Mouse (Mus musculus): ENCODE results near the gene Gpr183.

Gene Gpr183

DNA sequence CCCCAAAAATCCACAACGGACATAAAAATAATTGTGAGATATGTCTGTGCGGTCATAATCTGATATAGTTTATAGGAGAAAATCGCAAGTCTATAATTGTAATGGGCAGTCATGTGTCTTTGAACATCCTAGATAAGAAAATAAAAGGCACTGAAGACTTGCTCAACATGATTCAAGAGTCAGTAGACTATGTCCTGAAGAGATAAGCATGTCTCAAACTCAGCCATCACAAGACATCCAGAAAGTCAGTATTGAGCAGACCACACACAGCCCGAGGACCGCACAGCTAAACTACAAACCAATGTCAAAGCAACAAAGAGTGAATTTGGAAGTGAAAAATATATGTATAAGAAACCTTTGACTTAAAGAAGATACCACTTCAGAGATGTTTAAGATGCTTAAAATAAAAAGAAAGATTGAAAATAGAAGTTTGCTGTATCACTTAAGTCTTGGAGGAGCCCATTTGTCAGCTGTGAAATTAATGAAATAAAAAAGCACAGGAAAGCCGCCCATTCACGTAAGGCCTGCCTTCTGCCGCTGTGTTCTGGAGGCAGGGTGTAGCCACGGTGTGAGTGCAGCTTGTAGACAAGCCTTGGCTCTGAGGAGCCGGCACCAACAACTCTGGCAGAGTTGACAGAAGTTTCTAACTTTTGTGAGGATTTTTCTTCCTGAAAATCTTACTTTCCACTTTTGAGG, 7.7 kb downstream of the Gpr183 start:
- peak in 1 of 2 experiments; percentile 12 for DNase-seq (ENCODE audit: low spot score in 2 of 2)

DNA sequence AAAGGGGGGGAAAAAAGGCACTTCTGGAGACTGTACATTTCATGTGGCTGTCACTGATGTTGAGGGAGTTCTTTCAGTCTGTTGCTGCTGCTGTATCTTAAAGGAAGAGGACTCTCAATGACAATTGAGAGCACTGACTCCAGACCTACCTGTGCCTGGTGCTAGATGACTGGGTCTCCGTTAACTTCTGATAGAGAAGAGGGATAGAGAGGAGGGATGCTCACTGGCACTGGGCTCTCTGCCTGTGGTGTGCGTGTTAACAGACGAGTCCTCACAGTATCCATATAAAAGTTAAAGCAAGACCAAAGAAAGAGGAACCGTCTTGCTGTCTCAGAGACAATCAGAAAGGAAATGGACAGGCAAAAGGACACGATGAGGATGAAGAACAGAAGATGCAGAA, 8.7 kb downstream of the Gpr183 start:
- no peak for DNase-seq (ENCODE audit: low spot score in 2 of 2)

DNA sequence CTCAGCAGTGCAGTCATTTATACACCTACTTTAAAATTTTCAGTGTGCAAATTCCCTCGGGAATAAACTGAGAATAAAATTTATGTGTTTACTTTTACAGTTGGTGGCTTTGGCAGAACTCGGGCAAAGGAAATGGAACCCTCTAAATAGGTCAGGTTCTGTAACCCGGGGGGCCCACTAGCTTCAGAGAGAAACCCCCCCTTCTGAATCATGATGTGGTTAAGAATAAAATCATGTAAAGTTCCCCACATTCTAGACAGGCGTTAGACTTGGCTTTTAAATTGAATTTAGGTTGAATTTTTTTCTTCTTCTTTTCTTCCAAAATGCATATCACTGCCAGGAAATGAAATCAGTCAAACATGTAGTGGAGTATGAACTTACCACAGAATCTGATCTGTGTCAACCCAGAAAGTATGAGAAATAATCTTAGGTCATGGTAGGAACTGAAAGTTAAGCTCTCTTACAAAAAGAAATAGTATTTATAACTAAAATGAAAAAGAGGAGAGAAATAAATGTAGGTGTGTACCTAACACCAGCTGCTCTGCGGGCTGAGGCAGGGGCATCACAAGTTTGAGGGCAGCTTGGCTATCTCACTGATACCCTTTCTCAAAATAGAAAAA, 9.7 kb downstream of the Gpr183 start:
- DNase-seq (ENCODE audit: low spot score in 2 of 2) = no peak

DNA sequence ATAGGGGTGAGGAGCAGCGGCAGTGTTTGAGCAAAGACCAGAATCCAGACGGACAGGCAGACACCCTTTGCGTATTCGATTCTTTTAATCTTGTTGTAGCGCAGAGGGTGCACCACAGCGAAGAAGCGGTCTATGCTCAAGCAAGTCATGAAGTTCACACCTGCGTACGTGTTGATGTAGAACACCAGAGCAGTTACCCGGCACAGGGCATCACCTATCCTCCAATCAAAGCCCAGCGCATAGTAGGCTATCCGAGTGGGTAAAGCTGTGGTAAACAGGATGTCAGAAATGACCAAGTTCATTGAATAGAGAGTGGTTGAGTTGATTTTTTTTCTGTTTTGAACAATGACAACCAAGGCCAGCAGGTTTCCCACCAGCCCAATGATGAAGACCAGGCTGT, 10.4 kb downstream of the Gpr183 start:
- peak in 1 of 2 experiments; percentile 19 for DNase-seq (ENCODE audit: low spot score in 2 of 2)

DNA sequence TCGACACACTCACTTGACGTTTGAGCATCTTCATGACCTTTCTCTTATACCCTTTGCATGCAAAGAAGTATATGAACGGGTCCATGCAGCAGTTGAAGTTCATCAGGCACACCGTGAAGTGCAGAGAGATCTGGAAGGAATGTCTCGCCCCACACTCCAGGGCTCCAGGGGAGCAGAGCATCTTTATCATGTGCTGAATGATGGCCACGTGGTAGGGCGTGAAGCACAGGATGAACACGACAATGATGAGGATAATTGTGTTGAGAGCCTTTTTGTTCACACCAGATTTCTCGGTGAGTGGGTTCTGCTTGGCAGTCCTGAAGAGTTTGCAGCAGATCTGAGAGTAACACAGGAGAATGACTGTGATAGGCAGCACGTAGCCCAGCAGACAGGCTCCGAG, 10.9 kb downstream of the Gpr183 start:
- no peak for DNase-seq (ENCODE audit: low spot score in 2 of 2)

DNA sequence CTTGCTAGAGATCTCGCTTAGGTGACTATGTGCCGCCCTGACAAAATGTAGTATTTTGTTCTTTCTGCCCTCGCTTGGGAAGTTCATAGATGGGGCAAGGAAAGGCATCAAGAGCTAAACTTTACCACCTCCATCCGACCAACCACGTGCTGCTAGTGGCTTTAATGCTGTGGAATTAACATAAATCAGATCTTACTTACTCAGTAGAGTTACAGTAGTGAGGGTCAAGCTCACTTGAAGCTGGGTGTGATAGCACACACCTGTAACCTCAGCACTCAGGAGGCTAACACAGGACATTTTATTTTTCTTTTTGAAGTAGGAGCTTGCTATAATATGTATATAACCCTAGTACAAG, 13.0 kb downstream of the Gpr183 start:
- no peak for DNase-seq (ENCODE audit: low spot score in 2 of 2)

DNA sequence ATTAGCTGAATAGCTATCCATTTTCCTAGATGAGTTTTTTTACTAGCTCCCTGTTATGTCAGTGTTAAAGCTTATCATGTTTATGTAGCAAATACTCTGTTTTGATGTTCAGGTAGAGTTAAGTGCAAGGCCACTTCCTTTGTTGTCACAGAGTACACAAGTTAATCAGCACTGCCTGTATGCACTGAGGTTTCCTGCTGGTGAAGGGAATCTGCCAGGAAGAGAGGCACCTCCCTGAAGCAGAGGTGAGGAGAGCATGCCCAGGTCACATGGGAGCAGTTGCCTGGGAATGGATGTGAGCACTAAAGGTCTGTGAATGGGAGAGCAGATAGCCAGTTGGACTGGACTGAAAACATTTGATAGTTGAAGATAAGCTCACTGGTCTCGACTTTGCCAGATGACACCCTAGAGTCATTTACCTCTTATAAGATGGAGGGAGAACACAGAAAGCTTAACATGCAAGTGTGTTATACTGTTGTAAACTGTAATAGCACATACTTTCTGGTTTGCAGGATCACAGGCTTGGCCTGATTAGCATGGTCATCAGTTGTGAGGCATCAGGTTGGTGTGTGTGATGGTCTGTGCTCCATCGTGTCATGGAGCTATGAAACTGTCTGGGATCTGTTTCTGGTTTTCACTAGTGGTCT, 13.5 kb downstream of the Gpr183 start:
- no peak for DNase-seq (ENCODE audit: low spot score in 2 of 2)

DNA sequence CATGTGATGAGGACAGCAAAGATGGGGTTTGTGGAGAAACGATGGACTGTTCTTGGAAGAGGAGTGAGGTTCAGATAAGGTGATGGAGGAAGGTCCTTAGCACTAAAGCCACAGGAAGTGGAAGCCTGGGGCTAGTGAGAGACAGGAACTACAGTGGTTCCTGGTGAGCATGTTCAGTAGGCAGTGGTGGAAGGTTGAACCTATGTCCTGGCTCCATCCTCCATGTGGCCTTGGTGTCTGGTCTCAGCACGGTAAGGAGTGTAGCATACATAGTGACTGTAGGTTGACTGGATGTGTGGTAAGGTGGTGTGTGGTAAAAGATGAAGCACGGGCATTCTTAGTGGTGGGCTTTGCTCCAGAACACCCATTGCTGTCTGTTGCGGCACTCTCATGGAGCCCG, 15.1 kb downstream of the Gpr183 start:
- DNase-seq (ENCODE audit: low spot score in 2 of 2) = no peak

DNA sequence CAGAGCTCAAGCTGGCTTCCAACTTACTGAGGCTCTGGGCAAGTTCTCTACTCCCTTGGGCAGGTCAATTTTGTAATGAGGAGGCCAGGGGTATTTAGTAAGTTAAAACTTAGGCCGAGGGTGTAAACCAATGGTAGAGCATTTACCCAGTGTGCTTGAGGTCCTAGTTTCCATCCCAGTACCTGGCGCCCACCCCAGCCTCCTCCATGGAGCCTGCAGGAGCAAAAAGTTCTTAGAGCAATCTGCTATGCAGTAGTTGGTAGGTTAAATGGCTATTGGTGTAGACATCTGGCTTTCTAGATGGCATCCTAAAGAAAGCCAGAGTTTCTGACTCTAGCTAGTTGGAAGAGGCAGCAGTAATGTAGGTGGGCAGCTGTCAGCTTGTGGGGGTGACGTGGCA, 15.6 kb downstream of the Gpr183 start:
- no peak for DNase-seq (ENCODE audit: low spot score in 2 of 2)

DNA sequence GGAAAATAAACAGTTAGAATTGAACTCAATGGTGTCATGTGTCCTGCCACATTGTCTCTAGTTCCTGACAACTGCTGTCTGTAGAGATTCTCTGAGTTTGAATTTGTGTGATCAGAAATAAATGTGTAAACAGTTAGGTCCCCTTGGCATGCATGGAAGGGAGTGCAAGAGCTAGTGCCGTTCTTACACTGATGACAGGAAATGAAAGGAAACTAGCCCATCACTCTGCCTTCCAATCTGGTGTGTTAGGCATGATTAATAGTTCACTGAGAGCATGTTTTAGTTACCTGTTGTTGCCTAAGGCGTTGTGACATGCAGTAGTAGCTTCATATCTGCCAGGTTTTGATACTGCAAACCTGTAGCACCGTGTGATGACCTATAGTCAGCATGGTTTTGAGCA, 17.0 kb downstream of the Gpr183 start:
- DNase-seq (ENCODE audit: low spot score in 2 of 2) = no peak

DNA sequence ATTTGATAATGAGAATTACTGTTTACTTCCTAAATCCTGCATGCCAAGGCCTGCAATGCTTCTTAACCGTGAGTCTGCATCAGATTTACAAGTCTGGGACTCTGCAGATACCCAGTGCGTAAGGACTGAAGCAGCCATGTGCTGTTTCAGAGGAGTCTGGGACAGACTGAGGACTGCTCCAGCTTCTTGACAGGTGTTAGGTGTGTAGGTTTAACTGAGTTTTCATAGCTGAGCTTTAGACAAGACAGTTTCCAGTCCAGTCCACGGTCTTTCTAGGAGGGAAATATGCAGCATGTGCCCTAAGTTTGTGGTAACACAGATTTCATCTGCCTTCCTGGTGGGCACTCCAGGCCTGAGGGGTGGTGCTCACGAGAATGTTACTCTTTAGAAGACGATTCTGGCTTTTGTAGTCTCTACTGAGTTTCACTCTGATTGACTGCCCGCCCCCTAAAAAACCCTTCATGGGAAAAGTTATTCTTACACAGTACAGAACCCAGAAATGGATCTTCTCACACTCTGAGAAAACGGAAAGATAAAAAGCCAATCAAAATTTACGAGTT, 17.7 kb downstream of the Gpr183 start:
- DNase-seq (ENCODE audit: low spot score in 2 of 2) = no peak

DNA sequence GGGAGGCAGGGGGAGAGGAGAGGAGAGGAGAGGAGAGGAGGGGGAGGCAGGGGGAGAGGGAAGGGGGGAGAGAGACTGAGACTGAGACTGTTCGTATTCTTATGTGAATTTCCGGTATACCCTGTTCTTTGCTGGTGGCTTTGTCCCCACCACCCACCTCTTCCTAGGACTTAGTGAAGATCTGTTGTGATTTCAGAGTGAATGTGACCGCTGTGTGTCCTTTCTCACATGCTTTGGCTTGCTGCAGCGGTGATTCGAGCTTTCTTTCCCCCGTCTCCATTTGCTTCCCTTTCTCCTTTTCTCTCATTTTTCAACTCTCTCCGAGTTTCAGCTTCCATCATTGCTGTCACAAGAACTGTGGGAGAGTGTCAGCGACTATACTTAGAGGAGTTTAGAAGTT, 18.3 kb downstream of the Gpr183 start:
- no peak for DNase-seq (ENCODE audit: low spot score in 2 of 2)

DNA sequence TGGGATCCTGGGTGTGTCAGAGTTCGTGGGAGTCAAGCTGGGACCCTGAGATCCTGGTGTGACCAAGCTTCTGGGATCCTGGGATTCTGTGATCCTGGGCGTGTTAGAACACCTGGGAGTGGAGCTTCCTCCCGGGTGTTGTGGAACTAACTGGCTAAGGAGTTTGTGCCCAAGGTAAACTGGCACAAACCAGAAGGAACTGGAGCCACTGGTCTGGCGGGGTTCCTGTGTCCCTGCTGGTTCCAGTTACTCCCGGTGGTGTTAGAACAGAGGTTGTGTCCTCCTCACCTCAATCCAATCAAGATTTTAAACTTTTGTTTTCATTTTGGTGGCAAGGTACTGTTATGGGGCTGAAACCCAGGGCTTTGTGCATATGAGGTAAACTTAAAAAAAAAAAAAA, 18.9 kb downstream of the Gpr183 start:
- DNase-seq (ENCODE audit: low spot score in 2 of 2) = no peak

DNA sequence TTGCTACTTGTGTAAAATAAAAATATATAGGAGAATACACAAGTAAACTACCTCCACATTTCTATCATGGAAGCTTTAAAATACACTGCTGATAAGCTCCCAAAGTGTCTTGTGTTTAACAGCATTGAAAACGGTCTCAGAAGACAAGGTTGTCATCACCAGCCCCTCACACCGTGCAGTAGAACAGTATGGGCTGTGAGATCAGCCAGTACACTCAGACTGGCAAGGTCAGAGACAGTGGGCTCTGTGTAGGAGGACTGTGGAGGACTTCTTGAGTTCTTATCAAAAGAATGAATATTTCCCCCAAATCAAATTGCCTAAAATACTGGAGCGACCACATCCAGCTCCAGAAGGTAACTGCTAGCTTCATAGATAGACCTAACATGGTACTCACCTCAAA, 25.4 kb downstream of the Gpr183 start:
- DNase-seq (ENCODE audit: low spot score in 2 of 2) = no peak

DNA sequence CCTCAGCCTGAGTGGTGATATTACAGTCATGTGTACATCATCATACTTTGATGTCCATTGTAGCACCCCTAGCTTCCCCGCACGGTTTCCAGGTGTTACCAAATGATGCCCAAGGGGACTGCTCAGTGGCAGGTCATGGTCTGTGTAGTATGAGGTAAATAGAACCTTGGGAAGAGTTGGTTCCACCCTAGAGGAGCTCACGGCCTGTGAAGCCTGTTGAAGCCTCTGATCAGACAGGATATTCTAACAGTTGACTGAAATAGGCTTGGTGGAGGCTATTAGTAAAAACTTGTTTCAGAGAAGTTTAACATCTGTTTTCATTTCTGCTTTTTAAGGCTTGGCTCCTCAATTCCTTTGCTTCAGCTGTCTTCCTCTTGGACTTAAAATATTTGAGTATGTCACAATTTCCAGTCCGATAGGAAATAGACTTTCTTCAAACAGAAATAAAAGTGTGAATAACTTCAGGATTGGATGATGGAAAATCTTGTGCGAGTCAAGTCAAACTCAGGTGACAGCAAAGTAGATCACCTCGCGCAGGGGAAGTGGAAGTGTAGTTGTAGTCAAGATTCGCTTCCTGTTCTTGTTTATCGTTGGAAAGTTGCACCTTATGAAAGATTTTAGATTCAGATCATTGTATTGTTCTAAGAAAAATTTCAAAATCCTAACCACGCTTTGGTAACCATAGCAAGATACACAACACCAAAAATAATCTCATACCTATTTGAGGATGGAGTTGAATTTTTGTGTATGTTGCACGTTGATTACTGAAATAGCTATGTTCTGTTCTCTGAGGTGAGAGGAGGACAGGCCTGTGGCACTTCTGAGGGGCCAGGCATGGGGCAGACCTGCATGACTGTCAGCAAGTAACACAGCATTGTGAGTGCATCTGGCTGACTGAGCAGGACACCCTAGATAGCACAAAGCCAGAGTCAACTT, 26.5 kb downstream of the Gpr183 start:
- peak in 1 of 2 experiments; percentile 17 for DNase-seq (ENCODE audit: low spot score in 2 of 2)

DNA sequence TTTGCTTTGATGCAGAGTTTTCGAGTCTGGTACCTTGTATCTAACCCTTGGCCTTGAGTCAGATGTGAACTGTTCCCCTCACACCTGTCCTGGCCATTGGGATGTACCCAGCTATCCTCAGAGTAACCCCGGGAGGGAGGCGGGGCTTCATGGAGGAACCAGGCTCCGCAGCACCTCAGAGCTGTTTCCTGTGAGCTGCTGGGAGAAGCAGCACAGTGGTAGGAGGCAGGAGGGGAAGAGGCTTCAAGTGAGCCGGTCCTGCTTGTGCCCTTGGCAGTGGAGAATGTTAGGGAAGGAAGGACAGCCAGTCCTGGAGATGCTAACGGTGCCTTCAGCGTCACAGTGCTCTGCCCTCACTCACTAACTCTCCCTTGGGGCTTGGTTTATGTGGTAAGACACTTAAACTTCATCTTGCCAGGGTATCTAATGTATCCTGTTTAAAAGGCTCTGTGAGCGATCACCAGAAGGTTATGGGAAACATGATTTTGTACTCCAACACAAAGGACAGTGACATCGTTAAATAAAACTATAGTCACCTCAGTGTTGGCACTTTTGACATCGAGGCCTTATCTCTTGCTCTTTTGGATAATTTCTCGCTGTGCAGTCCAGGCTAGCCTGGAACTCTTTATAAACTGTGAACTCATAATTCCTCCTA, 27.3 kb downstream of the Gpr183 start:
- peak in 1 of 2 experiments; percentile 32 for DNase-seq (ENCODE audit: low spot score in 2 of 2)

DNA sequence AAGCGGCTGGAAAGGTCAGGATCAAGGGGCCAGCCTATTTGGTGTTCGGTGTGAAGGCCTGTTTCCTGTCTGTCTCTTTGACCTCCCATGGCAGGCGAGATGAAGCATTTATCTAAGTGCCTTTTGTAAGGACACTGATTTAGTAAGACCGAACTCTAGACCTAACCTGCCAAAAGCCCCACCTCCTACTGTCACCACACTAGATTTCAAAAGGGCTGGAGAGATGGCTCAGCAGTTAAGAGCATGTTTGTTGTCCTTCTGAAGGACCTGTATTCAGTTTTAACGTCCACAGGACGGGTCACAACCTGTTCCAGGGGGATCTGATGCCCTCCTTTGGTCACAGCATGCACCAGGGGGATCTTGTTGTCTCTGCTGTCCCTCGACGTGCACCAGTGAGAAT, 28.1 kb downstream of the Gpr183 start:
- peak in 1 of 2 experiments; percentile 13 for DNase-seq (ENCODE audit: low spot score in 2 of 2)

DNA sequence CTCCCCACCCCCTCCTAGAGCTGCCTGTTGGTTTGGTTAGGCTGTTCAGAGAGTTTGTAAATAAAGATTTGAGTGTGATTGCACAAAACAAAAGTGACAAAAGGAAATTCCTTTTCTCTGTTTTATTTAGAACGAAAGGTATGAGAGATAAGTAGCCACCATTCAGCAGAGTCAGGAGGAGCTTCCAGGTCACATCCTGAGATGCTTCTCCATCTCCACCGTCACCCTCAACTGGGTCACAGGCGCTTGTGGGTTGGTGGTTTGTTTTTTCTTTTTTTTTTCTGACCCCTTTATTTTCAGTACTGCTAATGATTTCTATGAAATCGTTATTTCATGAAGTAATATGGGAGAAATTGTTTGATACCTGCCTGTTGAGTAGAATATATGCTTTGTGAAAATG, 28.6 kb downstream of the Gpr183 start:
- DNase-seq (ENCODE audit: low spot score in 2 of 2) = no peak

DNA sequence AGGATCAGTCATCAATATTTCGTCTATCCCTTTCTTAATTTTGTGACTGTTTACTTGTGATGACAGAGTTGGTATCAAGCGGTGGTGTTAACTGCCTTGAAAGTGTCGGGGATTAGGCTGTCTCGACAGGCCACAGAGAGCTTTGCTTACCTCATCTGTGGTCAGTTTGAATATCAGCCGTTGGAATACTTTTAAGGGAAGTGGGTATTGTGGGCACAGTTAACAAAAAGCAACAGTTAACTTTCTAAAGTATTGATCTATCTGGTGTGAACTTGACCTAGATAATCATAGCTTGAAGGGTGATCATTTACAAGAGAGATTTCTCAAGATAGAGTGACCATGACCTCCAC, 30.4 kb downstream of the Gpr183 start:
- DNase-seq (ENCODE audit: low spot score in 2 of 2) = no peak

DNA sequence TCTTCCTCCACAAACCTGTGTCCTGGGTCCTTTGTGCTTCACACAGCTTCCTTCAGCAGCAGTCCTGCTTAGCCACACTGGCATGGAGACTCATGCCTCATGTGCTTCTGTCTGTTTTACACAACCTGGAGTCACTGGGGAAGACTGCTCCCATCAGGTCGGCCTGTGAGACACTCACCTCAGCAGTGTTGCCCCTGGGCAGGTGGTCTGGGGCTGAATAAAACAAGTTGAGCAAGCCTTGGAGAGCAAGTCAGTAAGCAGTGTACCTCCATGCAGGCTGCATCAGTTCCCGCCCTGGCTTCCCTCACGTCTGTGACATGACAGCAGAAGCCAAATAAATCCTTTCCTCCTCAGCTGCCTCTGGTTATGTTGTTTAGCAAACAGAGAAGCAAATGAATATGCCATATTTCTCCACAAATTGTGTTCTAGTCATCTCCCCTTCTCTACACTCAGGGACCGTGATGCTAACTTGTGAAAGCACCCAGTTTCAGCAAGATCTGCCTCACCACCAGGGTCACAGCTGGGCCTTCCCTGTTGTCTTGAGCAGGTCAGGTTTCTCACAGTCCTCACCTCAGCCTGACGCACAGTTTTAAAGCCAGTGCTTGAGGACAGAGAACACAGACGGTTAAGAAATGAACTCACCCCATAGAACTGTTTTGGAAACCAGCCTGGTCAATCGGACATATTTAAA, 30.9 kb downstream of the Gpr183 start:
- DNase-seq (ENCODE audit: low spot score in 2 of 2) = peak in 1 of 2 experiments; percentile 20

DNA sequence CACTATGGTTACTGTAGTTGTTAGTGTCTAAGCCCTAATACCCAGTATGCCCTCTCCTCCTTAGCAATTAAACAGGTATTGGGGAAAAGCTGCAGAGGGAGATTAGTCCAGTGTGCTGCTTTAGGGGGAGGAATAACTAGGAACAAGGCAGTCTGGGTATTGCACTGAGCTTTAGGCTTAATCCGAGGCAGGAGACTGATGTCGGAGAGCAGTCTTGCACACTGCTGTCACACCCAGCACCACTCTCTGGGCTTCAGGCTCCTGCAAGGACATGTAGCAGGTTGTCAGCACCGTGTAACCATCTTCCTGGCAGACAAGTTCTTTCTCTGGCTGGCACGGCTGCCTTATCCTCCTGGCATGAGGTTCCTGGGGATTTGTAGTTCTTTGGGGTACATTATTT, 32.8 kb downstream of the Gpr183 start:
- DNase-seq (ENCODE audit: low spot score in 2 of 2) = no peak
